Mouse (Mus musculus) myocyte (in vitro differentiated cells): Measurements from ENCODE around the gene Lemd1. TPM values are rescaled to one million over a fixed set of nuclear protein-coding genes. Genes with fewer than 3 reads are reported as not detected.
A peak's percentile ranks its signal among the peaks of the same experiment; 100 is the strongest.
"Not testable (repeated sequence)": the region's sequence is repeated elsewhere in the genome, so short reads cannot be mapped to it uniquely, and the experiment has no call there.

Source experiments
- H3K27me3 ChIP-seq: one replicate; pipeline ENCODE4 v1.6.1; 2011; ENCODE audit not compliant: control insufficient read depth, insufficient read depth, insufficient read length
- H3K36me3 ChIP-seq: one replicate; pipeline ENCODE4 v1.6.1; 2011; ENCODE audit not compliant: control insufficient read depth, insufficient read depth
- H3K4me2 ChIP-seq: one replicate; pipeline ENCODE4 v1.6.1; 2011; ENCODE audit warnings: low read depth, control low read depth
- H3K4me3 ChIP-seq: one replicate; pipeline ENCODE4 v1.5.1; 2011; ENCODE audit warnings: mild to moderate bottlenecking, control low read depth, moderate library complexity
- H3K79me2 ChIP-seq: one replicate; pipeline ENCODE4 v1.6.1; 2011; ENCODE audit not compliant: control insufficient read depth, insufficient read depth
- H3ac ChIP-seq: one replicate; pipeline ENCODE4 v1.6.1; 2011; ENCODE audit not compliant: control insufficient read depth, insufficient read length
- CEBPB ChIP-seq: IDR thresholded peaks from 2 replicates; pipeline ENCODE4 v1.6.1; 2011; ENCODE audit warnings: mild to moderate bottlenecking, moderate library complexity; ENCODE audit not compliant: poor library complexity, insufficient read depth, severe bottlenecking
- E2F4 ChIP-seq: IDR thresholded peaks from one replicate; pipeline ENCODE4 v1.6.1; 2011; ENCODE audit warnings: mild to moderate bottlenecking, control low read depth, moderate library complexity; ENCODE audit not compliant: insufficient read depth
- MAX ChIP-seq: IDR thresholded peaks from one replicate; pipeline ENCODE4 v1.6.1; 2011; ENCODE audit warnings: low read depth, mild to moderate bottlenecking, control low read depth
- MYOD1 ChIP-seq, 3 experiments: IDR thresholded peaks; one replicate each; pipeline ENCODE4 v1.6.1; 2011; ENCODE audit warnings: control low read depth in 2 of 3, low read depth in 2 of 3, mild to moderate bottlenecking in 2 of 3, moderate library complexity in 1 of 3; ENCODE audit not compliant: insufficient read length in 2 of 3, control insufficient read depth in 1 of 3
- MYOG ChIP-seq, 3 experiments: IDR thresholded peaks; one replicate each; pipeline ENCODE4 v1.6.1; 2011; ENCODE audit warnings: control low read depth in 2 of 3, low read depth in 2 of 3, mild to moderate bottlenecking in 2 of 3; ENCODE audit not compliant: insufficient read length in 2 of 3, control insufficient read depth in 1 of 3, insufficient read depth in 1 of 3
- POLR2A ChIP-seq: IDR thresholded peaks from one replicate; pipeline ENCODE4 v1.6.1; 2011; ENCODE audit warnings: low read depth, mild to moderate bottlenecking, control low read depth, moderate library complexity; ENCODE audit not compliant: insufficient read length
- POLR2AphosphoS2 ChIP-seq: IDR thresholded peaks from one replicate; pipeline ENCODE4 v1.6.1; 2011; ENCODE audit warnings: low read depth, control low read depth; ENCODE audit not compliant: insufficient read length
- REST ChIP-seq: IDR thresholded peaks from one replicate; pipeline ENCODE4 v1.6.1; 2011; ENCODE audit warnings: mild to moderate bottlenecking, control low read depth, moderate library complexity; ENCODE audit not compliant: insufficient read depth, insufficient read length
- SRF ChIP-seq: IDR thresholded peaks from one replicate; pipeline ENCODE4 v1.6.1; 2011; ENCODE audit warnings: low read depth; ENCODE audit not compliant: control insufficient read depth, insufficient read length
- TCF12 ChIP-seq: IDR thresholded peaks from one replicate; pipeline ENCODE4 v1.6.1; 2011; ENCODE audit warnings: mild to moderate bottlenecking, control low read depth; ENCODE audit not compliant: poor library complexity, insufficient read depth, severe bottlenecking
- TCF3 ChIP-seq: IDR thresholded peaks from one replicate; pipeline ENCODE4 v1.6.1; 2011; ENCODE audit warnings: low read depth, control low read depth; ENCODE audit not compliant: insufficient read length
- USF1 ChIP-seq: IDR thresholded peaks from one replicate; pipeline ENCODE4 v1.6.1; 2011; ENCODE audit warnings: low read depth, mild to moderate bottlenecking, control low read depth, moderate library complexity
- polyA plus RNA-seq: library from polyadenylated mRNA; unstranded; fragments of >200 nt; fragmentation: generic; extraction: Trizol; gene quantifications from one replicate; pipeline ENCODE4 v1.2.1, GENCODE M21; 2012; ENCODE audit warnings: missing spikeins

The Lemd1 gene
- polyA plus RNA-seq, 1 experiment = 0.49 TPM

DNA sequence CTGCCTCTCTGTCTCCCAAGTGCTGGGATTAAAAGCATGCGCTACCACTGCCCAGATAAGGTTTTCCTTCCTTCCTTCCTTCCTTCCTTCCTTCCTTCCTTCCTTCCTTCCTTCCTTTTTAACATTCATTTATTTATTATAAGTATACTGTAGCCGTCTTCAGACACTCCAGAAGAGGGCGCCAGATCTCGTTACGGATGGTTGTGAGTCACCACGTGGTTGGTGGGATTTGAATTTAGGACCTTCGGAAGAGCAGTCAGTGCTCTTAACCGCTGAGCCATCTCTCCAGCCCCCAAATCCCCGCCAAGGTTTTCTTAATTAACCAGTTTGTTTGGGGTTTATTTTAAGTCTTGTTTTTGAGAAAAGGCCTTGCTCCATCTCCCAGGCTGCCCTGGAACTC is 28.6 kb upstream of the Lemd1 start:
- not testable (repeated sequence) for H3K27me3 ChIP-seq, H3K4me3 ChIP-seq, H3K79me2 ChIP-seq, H3ac ChIP-seq, H3K4me2 ChIP-seq, H3K36me3 ChIP-seq
- peak; percentile 39 for TF ChIP-seq USF1

DNA sequence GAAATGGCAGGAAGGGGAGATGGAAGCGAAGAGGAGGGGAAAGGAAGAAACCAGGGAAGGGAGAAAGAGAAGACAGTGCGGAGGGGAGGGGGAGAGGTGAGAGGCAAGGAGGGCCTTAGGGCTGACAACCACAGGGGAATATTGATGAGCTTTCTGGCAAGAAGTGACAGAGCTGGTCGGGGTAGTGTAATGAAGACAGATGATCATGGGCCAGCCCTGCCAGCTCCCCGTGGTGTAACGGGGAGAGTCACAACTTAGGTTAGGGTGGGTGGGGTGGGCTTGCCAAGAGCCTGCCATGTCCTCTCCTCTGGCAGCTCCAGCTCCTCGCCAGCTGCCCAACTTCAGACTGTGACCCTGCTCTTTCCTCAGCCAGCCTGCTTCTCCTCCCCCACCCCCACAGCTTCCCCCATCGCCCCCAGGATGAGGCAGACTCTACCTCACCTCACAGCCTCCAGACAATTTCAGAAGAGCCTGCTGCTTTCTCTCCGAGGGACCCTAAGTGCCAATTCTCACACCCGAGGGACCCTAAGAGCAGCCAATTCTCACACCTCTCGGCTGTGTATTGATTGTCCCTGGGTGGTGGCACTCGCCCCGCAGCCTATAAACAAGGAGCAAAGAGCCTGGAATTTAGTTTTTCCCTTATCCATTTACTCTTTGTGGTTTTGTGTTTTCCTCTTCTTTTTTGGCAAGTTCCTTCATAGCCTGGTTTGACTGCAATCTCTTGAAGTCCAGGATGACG is 26.3 kb upstream of the Lemd1 start:
- TF ChIP-seq TCF12 = no peak
- TF ChIP-seq POLR2A = no peak
- no peak for TF ChIP-seq TCF3
- Histone ChIP-seq H3K36me3 (no peaks in the 10 kb centered on the region), H3K4me3 (no peak overlapping the region), H3K79me2 (no peaks in the 10 kb centered on the region), H3K4me2 (no peak overlapping the region), H3ac (no peak overlapping the region), H3K27me3 (peaks cover 12% of the 10 kb centered on the region)

DNA sequence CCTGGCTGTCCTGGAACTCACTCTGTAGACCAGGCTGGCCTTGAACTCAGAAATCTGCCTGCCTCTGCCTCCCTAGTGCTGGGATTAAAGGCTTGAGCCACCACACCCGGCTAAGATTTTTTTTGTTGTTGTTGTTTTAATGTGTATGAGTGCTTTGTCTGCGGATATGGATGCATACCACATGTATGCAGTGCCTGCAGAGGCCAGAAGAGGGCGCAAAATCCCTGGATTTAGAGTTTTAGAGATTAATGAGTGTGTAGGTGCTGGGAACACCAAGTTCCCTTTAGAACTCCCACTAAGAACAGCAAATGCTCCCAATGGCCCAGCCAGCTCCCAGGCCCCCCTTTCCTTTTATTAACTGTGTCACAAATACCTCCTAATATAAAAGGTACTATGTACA is 25.4 kb upstream of the Lemd1 start:
- Histone ChIP-seq H3K36me3 (no peaks in the 10 kb centered on the region), H3K27me3 (peaks cover 21% of the 10 kb centered on the region), H3K4me2 (no peak overlapping the region), H3K79me2 (no peaks in the 10 kb centered on the region), H3ac (no peak overlapping the region), H3K4me3 (no peak overlapping the region)
- TF ChIP-seq USF1 = no peak
- no peak for TF ChIP-seq REST
- no peak for TF ChIP-seq SRF
- TF ChIP-seq CEBPB = no peak
- TF ChIP-seq E2F4 = no peak
- no peak for TF ChIP-seq POLR2A
- TF ChIP-seq TCF12 = no peak
- no peak for TF ChIP-seq MYOD1 (IDR thresholded peaks at IDR 0.05; ENCODE audit: control insufficient read depth in 1 of 3, insufficient read length in 2 of 3, low read depth in 2 of 3)
- no peak for TF ChIP-seq TCF3
- TF ChIP-seq MAX = no peak
- TF ChIP-seq POLR2AphosphoS2 = no peak
- no peak for TF ChIP-seq MYOG (IDR thresholded peaks at IDR 0.05; ENCODE audit: control insufficient read depth in 1 of 3, insufficient read depth in 1 of 3, insufficient read length in 2 of 3, low read depth in 2 of 3)

DNA sequence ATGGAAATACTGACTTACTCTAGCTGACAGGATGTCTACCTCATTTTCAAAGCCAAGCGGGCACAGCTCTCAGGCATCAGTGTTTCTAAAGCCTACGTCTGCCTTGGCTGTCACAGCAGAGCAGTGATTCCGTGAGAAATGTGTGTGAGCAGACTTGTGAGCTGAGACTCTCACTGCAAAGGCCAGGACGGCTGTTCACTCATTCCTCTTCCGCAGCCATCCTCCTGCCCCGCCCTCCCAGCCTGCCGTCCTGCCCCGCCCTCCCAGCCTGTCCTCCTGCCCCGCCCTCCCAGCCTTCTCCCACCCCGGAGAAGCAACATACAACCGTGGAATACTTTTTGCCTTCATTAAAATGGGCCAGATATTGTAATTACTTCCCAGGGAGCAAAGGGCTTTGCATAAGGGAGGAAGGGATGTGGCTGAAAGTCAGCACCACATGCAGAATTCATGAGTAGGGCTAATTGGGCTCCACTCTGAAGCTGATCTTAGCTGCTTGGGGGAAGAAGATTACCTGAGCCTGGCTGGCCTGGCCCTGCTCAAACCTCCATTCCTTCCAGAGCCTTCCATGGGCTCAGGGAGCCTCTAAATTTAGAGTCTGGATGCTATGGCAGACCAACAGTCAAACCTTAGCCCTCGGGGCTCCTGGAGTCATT is 23.0 kb upstream of the Lemd1 start:
- Histone ChIP-seq H3K79me2 (no peaks in the 10 kb centered on the region), H3K4me2 (peak overlapping the region; percentile 65), H3K27me3 (peaks cover 14% of the 10 kb centered on the region), H3K36me3 (no peaks in the 10 kb centered on the region), H3ac (no peak overlapping the region), H3K4me3 (no peak overlapping the region)
- TF ChIP-seq MYOD1 (IDR thresholded peaks at IDR 0.05; ENCODE audit: control insufficient read depth in 1 of 3, insufficient read length in 2 of 3, low read depth in 2 of 3) (no peak), TCF3 (no peak), MAX (no peak), E2F4 (no peak), POLR2A (no peak), TCF12 (no peak)

DNA sequence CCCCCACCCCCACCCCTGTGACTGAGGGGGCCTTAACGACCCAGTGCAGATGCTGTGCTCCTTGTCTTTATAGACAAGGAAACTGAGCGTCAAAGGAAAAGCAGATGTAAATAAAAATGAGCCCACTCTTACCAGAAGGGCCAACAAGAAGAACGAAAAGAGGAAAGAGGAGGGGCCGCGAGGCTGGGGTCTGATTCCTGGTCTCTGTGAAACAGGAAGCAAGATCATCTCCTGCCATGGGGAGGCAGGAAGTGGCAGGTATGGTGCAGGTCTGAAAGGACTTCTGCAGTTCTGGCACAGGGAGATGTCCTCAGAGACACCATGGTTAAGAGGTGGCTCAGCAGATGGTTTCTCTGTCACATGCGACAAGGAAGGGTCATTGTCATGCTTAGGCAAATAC is 20.5 kb upstream of the Lemd1 start:
- H3K4me3 ChIP-seq = no peak overlapping the region
- no peaks in the 10 kb centered on the region for H3K36me3 ChIP-seq
- H3K4me2 ChIP-seq = no peak overlapping the region
- TF ChIP-seq E2F4 = no peak
- TF ChIP-seq POLR2AphosphoS2 = no peak
- H3K27me3 ChIP-seq = peaks cover 14% of the 10 kb centered on the region
- no peak overlapping the region for H3ac ChIP-seq
- H3K79me2 ChIP-seq = no peaks in the 10 kb centered on the region

DNA sequence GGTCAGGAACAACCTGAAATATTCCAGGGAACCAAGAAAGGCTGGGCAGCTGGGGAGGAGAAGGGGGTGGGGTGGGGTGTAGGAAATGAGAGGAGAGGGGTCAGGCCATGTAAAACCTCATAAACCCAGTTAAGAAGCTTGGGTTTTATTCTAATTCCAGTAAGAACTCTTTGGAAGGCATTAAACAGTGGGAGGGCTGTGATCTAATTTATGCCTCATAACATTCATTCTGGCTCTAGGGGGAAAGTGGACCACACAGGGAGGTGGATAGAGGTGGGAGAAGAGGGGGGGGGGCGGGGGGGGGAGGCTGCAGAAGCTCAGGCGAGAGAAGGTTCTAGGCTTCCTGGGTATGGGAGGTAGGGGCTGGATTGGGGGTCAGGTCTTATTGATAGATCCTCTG is 19.6 kb upstream of the Lemd1 start:
- Histone ChIP-seq H3K4me2 (no peak overlapping the region), H3K36me3 (no peaks in the 10 kb centered on the region), H3K4me3 (no peak overlapping the region), H3ac (no peak overlapping the region), H3K27me3 (peaks cover 14% of the 10 kb centered on the region), H3K79me2 (no peaks in the 10 kb centered on the region)
- TF ChIP-seq POLR2A = no peak
- no peak for TF ChIP-seq TCF3
- TF ChIP-seq REST = no peak
- no peak for TF ChIP-seq CEBPB
- no peak for TF ChIP-seq USF1
- TF ChIP-seq POLR2AphosphoS2 = no peak
- TF ChIP-seq MAX = no peak
